Mouse (Mus musculus) adrenal gland, adult 2 months (tissue): ENCODE results near the gene Anks1. TPM values are rescaled to one million over a fixed set of nuclear protein-coding genes. Genes with fewer than 3 reads are reported as not detected.
A peak's percentile ranks its signal among the peaks of the same experiment; 100 is the strongest.
"Not testable (repeated sequence)": the region's sequence is repeated elsewhere in the genome, so short reads cannot be mapped to it uniquely, and the experiment has no call there.

Experiments used
- DNase-seq: peaks from one replicate; pipeline ENCODE4 v3.0.0; 2021
- polyA plus RNA-seq: library from polyadenylated mRNA; depleted of rRNA; stranded (reverse); fragments of >200 nt; gene quantifications from 2 replicates; pipeline ENCODE4 v1.2.3, GENCODE M21; 2012
- total RNA-seq, 2 experiments: library from RNA; stranded (reverse); gene quantifications; 2 replicates each; pipeline ENCODE4 v1.2.3; 2021

The Anks1 gene
- total and polyA plus RNA-seq, 3 experiments: 23.5 to 41.3 (median 24.9) TPM

DNA sequence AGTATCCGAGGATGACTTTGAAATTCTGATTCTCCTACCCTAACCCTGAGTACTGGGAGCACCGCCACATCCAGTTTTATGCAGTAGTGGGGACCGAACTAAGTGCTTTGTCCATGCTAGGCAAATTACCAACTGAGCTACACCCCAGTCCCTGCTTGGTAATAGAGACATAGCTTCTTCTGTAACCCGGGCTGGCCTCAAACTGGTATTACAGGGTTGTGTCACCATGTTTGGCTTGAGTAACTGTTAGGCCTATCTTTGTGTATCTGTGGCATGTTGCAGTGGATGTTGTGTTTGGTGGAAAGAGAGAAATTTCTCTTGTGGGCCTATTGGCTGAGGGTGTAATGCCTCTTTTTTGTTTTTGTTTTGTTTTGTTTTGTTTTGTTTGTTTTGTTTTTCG, 21.2 kb downstream of the Anks1 start:
- no peak for DNase-seq

DNA sequence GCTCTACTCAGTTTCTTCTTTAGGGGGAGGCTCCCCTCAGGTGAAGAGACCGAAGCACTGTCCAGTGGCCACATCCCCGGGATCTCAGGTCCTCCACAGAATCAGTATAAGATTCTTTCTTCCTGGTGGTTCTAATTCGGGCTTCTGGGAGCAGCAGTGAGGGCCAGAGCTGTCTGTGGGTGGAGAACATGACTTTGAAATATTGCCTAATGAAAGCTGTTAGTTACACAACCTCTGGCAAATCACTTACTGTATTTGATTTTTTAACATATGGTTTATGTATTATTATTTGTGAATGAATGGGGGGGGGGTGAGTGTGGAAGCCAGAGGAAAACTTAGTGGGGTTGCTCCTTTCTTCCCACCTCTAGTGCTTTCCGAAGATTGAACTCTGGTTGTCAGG, 22.7 kb downstream of the Anks1 start:
- DNase-seq: no peak

DNA sequence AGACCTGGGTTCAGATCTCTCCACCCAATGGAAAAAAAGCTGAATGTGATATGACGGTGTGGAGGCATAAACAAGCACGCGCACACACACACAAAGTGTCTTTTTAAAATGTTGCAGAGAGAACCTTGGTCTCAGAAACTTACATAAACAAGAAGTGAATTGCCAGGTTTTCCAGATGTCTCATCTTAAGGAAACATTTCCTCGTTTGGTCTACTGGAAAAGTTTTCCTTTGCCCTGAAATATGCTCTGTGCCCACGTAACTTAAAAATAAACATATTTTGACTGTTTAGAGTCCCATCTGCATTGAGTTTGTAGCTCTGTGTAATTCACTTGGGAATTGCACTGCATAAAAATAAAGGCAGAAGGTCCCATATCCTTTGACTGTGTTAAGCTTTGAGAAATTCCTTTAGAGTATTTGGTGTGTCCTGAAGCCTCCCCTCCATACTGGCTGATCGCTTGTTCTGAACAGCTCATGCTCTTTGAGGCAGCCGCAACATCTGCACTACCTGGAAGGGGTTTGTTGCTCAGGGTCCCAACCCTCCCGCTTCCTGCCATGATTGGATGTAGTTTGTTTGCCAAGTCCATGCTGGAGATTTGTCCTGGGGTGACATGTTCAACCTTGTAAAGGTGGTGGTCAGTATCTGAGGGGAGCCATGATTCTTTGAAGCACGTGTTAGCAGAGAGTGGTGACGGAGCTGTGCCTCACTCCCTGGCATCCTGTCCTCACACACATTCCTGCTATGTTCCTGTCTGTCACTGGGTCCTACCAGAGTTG, 25.2 kb downstream of the Anks1 start:
- DNase-seq: no peak

DNA sequence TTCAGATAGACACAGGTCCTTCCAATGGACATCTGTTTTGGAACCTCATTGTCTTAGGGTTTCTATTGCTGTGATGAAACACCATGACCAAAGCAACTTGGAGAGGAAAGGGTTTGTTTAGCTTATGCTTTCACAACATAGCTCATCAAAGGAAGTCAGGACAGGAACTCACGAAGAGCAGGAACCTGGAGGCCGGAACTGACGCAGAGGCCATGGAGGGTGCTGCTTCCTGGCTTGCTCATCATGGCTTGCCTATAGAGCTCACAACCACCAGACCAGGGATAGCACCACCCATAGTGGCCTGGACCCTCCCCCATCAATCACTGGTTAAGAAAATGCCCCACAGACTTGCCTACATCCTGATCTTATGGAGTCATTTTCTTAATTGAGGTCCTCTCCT, 26.0 kb downstream of the Anks1 start:
- DNase-seq: no peak

DNA sequence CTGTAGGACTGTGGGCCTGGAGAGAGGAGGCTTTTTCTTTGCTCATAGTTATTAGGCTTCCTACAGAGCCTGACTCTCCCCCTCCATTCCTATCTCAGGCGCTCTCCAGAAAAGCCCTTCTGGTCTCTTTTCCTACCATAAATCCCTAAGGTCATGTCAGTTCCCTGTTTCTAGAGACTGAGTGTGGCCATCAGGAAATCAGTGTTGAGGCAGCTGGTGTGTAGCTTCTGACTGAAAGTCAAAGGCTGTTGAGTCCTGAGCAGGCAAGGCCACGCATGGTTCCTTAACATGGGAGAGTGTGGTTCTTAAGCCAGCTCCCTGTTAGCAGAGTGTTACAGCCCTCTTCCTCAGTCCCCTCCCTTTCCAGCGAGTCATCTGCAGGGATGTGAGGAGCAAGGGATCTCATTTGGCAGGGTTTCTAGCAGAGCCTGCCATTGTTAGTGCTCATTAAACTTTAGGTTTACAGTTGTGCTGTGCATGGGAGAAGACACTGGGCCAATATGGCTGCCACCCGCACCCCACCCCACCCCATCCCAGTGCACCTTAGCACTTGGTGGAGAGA, 28.0 kb downstream of the Anks1 start:
- DNase-seq: no peak

DNA sequence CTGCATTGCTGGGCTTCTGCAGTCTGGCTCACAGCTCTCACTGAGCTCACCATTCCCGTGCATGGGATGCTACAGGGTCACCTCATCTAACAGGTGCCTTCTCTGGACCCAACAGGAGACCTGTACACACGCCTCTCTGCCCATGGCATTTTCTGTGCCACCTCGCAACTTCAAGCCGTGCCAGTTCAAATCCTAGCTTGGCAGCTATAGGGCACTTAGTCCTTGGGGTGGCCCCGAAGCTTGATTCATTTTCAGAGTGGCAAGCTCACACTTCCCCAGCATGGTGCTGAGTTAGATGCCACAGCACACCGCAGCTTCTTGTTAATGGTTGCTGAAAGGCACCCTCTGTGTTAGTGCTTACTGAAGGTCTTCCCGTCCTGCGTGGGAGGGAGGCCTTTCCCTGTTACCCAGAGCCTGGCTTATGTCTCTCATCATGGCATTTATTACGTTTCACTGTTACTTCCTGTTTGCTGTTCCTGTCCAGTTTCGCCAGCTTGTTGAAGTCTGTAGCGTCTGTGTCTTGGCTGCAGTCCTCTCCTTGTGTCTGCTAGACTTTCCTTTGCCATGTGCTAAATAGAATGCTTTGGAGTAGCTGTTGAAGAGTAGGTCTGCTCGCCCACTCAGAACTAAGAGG, 29.1 kb downstream of the Anks1 start:
- no peak for DNase-seq

DNA sequence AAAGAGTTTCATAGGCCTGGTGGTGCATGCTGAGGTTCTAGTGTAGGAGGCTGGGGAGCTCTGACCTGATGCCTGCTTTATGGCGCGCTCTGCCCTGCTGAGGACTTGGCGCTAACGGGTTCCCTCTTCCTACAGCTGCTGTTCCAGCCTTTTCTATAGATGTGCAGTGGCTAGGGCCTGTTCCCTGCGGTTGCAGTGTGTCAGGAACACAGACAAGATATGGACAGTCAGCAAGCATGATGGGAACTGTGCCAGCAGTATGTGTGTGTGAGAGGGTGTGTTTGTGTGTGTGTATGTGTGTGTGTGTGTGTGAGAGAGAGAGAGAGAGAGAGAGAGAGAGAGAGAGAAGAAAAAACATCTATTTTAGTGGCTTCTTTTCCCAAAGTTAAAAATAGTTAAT, 29.9 kb downstream of the Anks1 start:
- DNase-seq: no peak

DNA sequence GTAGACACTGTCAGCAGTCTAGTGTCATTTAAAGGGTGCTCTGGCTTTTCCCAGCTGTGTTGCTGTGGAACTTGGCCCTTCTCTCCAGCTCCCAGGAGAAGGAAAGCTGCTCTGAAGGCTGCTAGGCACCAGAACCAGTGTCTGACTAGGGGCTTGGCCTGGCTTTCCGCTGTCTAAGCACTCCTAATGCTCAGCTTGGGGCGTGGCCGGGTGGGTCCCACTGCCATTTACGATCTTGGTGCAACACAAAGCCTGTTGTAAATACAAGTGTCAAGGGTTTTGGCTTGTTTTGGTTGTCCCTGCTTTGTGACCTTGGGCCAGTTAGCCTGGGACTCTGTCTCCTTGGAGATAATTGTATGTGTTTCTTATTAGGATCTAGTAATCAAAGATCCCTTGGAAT, 31.2 kb downstream of the Anks1 start:
- peak; percentile 26 for DNase-seq

DNA sequence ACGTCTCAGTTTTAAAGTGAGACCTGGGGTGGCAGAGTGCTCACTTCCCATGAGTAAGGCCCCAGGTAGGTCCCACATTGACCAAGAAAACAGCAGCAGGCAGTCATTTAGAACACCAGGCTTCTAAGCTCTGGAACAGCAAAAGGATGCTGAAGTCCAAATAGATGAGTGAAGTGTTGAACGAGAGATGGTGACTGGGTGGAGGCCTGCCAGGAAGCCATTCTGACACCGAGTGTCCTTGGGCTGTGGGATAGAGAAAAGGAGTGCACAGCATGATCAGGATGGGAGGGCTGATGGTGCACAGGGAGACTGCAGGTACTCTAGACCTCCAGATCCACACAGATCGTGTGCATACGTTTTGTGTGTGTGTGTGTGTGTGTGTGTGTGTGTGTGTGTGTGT, 32.1 kb downstream of the Anks1 start:
- peak; percentile 25 for DNase-seq

DNA sequence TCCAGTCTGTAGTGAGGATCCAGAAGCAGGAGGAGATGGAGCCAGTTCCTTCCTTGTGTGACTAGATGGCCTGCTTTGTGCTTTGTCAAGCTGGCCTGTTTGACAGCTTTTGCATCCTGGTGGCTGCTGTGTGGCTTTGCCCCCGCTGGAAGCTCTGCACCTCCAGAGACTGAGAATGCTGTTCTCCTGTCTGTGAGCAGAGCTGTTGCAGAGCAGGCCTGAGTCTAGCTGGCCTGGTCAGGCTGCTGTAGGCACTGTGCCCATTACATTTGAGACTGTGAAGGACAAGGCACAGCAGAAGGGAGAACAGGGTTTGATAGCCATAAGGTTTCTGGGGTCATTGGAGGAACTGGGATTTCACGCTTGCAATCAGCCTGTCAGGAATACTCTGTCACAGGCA, 32.6 kb downstream of the Anks1 start:
- peak; percentile 32 for DNase-seq

DNA sequence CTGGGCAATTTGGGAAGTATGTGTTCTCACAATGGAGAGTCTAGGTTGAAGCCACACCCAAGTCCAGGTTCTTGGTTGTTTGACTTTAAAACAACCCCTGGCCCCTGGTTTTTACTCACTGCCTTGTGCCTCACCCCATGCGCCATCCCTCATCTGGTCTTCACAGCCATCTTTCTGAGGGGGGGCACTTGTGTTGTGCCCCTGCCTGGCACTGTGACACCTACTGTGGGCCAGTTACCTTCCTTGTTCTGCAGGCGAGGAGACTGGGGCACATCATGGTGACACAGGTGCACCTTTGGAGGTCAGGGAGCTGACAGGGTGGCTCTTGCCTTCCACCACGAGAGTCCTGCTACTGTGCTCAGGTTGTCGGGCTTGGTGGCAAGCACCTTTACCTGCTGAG, 33.0 kb downstream of the Anks1 start:
- no peak for DNase-seq

DNA sequence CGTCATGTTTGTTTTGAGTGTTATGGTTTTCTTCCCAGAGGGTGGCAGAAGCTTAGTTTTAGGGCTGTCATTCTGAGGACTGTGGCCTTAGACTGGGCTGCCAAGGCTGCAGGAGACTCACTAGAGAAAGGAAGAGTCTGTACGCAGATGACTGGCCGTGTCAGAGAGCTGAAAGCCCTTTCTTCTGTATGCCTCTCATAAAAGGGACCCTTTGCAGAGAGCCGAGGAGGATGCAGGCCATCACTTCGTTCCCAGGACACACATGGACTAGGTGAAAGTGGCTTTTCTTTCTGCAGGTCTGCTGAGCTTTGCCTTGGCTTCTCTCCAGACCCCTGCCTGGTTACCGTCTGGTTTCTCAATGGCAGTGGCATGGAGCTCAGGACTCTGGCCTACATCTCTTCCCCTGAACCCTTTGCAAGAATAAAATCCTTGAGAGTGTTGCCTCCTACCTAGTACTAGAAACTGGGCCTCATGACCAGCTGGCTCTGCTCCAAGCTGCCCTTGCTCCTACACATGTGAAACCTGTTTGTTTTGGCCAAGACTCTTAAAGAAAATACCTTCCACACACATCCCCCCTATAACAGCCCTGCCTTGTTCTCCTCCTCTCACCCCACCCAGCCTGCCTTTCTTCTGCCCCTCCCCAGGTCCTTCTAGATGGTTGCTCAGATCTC, 36.6 kb downstream of the Anks1 start:
- DNase-seq: peak; percentile 56

DNA sequence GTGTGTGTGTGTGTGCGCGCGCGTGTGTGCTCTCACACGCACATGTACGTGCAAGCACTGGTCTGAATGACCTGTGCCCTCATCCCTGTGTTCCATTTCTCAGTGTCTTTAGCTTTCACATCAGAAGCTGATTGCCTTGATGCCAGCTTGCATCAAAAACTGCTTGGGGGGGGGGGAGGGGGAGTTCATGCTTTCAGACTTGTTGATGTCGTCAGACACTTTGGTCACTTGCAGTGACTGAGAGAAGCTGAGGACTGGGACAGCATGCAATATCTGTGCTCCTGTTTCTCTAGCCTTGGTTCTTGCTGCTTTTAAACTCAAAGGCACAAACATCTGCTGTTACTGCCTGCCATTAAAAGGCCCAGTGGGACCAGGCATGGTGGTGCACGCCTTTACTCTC, 37.3 kb downstream of the Anks1 start:
- DNase-seq: no peak

DNA sequence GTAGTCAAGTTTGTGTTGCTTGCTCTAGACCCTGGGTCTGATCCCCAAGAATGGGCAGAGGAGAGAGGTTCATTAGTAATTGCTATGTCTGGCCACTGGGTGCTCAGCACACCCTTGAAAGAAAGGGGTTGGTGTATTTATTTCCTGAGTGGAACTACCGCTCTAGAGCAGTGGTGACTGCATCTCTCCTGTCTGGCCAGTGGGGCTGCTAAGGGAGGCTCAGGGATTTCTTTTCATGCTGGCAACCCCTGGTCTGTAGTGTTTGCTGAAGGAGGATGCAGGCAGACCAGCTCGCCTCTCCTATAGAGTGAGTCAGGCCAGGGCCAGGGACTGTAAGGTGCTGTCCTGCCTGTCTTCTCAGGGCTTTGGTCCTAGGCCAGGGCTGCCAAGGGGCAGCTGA, 38.0 kb downstream of the Anks1 start:
- no peak for DNase-seq

DNA sequence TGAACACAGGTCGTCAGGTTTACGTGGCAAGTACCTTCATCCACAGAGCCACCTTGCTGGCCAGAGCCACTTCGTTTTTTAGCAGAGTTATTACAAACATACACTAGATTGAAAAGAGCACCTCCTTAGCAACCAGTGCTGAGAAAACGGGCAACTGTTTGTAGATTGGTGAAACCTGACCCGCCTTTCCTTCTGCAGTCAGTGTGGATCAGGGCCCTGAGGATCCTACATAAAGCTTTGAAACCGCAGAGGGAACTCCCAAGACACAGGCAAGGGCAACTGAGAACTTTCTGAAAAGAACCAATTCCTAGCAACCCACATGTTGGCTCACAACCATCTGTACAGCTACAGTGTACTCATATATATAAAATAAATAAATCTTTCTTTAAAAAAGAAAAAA, 44.0 kb downstream of the Anks1 start:
- DNase-seq: no peak

DNA sequence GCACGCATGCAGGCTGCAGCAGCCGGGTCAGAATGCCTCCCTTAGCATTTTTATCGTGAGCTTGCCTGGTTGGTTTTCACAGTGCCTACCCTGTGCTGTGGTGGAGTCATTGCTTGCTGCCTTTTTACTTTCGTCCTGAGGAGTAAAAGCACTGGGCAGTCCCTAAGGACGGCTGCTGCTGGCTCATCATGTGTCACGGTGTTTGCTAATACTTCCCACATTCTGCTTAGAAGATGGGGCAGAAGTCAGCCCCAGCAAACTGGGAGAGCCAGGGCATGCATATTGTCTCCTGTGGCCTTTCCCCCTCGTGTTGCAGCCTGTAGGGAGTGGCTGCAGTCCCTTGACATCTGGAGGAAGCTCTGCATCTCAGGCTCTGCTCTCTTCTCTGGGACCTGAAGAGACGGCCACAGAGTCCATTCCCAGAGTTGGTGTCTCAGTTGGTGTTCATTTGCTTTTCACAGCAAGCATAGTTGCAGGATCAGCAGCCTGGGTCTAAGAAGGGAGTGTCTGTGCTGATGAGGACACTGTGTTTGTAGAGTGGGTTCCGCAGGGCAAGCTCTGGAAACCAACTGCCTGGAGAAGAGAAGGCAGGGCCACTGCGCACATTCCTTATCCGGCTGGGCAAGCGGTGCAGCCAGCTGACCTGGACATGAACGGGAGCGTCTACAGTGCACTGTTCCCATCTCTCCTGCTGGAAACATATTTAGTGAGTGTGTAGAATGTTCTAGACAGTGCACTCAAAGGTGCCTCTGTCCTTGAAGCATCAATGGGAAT, 45.7 kb downstream of the Anks1 start:
- DNase-seq: no peak

DNA sequence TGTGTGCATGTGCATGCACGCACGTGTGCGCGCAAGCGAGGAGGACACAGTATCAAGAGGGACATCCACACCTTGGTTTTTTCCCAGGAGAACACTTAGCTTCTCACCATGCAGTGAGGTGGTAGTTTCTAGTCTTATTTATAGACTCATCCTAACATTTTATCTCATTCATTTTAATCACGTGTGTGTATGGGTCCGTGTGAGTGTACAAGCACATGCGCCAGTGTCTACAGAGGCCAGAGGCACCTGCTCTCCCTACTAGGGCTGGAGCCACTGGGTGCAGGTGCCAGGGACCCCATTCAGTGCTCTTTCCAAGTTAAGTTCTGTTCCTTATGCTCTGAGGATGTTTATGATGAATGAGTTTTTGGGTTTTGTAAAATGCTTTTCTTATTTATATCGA, 48.5 kb downstream of the Anks1 start:
- DNase-seq: no peak

DNA sequence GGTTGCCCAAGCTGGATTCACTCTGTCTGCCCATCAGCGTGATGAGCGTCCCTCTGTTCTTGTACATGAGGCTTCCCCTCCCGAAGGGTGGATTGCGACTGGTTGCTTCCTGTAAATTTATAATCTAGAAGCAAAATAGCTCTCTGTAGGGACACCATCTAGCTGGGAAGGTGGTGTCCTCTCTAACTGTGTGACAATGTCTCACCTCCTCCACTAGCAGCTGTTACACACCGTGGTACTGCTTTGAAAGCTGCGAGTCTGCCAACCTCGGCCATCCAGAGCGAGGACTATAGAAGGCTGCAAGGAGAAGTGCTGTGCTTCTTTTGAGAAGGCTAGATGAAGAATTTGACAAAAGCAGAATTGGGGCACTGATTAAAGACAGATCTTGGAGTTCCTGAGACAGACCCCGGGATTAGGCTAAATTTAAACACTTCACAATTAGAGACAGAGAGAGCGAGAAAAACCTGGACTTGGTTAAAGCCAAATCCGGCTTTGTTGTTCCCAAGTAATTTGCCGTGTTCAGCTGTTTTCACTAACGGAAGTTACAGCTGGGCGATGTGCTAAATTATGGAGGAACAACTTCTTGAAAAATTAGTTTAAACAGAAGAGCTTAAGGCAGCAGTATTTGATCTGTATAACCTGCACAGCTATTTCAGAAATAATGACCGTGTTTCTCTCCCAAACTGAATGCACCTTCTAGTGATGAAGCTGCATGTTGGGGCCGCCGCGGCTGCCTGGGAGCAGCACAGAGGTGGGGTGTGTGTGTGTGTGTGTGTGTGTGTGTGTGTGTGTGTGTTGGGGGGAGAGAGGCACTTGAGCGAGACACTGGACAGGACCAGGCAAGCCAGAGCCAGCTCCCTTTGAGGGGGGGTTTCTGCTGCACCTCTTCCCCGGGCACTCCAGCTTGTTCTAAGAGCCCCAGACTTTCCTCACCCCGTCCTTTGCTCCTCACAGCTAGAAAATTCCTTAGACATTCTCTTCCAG, 51.3 kb downstream of the Anks1 start:
- no peak for DNase-seq

DNA sequence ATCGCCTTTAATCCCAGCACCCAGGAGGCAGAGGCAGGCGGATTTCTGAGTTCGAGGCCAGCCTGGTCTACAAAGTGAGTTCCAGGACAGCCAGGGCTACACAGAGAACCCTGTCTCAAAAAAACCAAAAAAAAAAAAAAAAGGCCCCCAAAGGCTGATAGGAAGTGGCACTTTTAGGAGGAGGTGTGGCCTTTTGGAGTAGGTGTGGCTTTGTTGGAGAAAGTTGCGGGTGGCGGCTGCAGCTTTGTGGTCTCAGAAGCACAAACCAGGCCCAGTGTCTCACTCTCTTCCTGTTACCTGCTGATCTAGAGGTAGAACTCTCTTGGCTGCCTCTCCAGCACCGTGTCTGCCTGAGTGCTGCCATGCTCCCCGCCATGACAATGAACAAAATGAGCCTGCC, 54.0 kb downstream of the Anks1 start:
- not testable (repeated sequence) for DNase-seq

DNA sequence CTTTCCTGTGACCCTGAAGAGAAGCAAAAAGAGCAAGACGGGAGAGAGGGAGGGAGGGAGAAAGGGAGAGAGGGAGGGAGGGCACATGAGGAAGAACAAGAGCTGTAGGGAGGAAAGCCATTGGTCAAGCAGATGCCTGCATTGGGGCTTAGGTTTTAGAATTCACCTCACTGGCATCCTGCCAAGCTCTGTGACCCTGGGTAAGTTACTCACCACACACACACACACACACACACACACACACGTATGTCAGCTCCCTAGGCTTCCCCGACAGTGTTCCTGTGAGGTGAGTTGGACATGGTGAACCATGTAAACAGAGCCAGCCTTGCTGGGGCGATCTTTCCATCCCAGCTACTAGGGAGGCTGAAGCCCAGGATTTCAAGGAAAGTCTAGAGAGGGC, 55.5 kb downstream of the Anks1 start:
- peak; percentile 47 for DNase-seq

DNA sequence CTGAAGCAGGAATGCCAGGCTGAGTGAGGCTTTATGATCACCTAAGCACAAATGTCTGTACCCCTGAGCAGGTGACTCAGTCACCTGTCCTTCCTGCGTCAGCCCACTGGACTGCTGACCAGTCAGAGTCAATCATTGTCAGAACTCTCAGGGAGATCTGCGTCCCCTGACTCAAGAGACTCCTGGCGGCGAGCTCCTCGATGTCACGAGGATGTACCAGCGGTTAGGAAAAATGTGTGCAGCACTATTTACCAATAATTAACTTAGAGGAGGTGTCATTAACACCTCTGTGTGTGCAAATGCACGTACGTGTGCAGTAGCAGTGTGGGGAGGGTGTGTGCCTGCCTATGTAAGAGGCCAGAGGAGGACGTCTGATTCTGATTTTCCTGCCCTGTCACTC, 56.2 kb downstream of the Anks1 start:
- no peak for DNase-seq
